Mouse (Mus musculus) neural tube, embryonic 14.5 days (tissue): ENCODE measurements at regions not wholly inside any gene's neighbourhood (a gene's known extent, or its start where the extent isn't known, plus 50 kb on each side); places are given as distances from the start of the nearest gene placed in this dataset.

ENCODE experiments used
- ATAC-seq: fragments of 200-750 bp; cut with Nextera tagmentation; 2 replicates; pipeline ENCODE4 v1.8.0; 2017; ENCODE audit warnings: low read depth, mild to moderate bottlenecking, moderate TSS enrichment, moderate library complexity
- H3K27ac ChIP-seq: fragments of 300-500 bp; sonication (generic); 2 replicates; pipeline ENCODE4 v1.5.1; 2014; ENCODE audit warnings: low read depth, mild to moderate bottlenecking, control low read depth, low read length, moderate library complexity, mixed read lengths
- H3K27me3 ChIP-seq: fragments of 300-500 bp; sonication (generic); 2 replicates; pipeline ENCODE4 v1.6.1; 2014; ENCODE audit warnings: low read length; ENCODE audit not compliant: control insufficient read depth, insufficient read depth
- H3K36me3 ChIP-seq: fragments of 300-500 bp; sonication (generic); 2 replicates; pipeline ENCODE4 v1.6.1; 2014; ENCODE audit warnings: low read length, mixed read lengths; ENCODE audit not compliant: control insufficient read depth, insufficient read depth
- H3K4me1 ChIP-seq: fragments of 300-500 bp; sonication (generic); 2 replicates; pipeline ENCODE4 v1.6.1; 2014; ENCODE audit warnings: low read length; ENCODE audit not compliant: control insufficient read depth, insufficient read depth
- H3K4me2 ChIP-seq: fragments of 300-500 bp; sonication (generic); 2 replicates; pipeline ENCODE4 v1.6.1; 2014; ENCODE audit warnings: mild to moderate bottlenecking, low read depth, low read length, control low read depth
- H3K4me3 ChIP-seq: fragments of 300-500 bp; sonication (generic); 2 replicates; pipeline ENCODE4 v1.5.1; 2014; ENCODE audit warnings: low read depth, low read length, control low read depth, mixed read lengths
- H3K9ac ChIP-seq: fragments of 300-500 bp; sonication (generic); replicated peaks from 2 replicates; pipeline ENCODE4 v1.6.1; 2014; ENCODE audit warnings: low read depth, mild to moderate bottlenecking, control low read depth, low read length, mixed read lengths
- H3K9me3 ChIP-seq: fragments of 300-500 bp; sonication (generic); 2 replicates; pipeline ENCODE4 v1.6.1; 2016; ENCODE audit warnings: low read length; ENCODE audit not compliant: control insufficient read depth
- WGBS: fragments of 180-500 bp; shearing (Covaris S2); extraction: QIAGEN DNeasy Blood & Tissue Kit; methylation state at CpG from one replicate; pipeline ENCODE4 v1.1.7; 2014; 5-methylcytosine and 5-hydroxymethylcytosine counted together

DNA sequence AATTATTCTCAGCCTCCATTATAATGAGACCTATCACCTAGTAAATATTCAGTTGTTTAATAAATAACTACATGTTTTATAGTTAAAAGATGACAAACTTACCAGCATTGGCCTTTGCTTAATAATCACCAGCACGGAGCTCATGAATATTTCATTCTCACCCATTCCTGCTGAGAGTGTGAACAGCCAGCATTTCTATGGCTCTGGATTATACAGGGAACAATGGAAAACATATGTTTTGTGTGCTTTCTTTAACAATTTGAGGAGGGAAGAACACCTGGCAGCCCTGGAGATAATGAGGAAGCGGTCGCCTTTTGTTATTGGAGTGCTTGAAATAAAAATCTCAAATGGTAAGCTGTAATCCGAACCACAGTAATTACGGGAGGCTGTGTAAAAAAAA is 528.4 kb downstream of the Cbln4 start:
- no peak overlapping the region for H3K4me2 ChIP-seq

DNA sequence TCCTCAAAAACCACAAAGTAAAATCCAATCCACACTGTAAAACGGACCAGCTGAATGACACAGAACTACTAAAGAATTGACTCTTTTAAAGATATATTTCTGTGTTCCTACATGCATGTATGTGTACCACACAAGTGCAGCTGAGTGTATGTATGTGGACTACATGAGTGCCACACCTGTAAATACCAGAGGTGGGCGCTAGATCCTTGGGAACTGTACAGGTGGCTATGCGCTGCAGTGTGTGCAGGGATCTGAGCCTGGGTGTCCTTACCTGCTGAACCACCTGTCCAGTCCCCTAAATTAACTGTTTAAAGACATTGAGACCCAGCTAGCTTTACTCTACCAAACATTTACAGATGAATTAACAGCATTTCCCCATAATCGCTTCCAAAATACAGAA is 546.6 kb downstream of the Cbln4 start:
- no peaks in the 10 kb centered on the region for H3K27me3 ChIP-seq
- H3K4me2 ChIP-seq, result no peak overlapping the region
- no peak for ATAC-seq
- no peaks in the 10 kb centered on the region for H3K36me3 ChIP-seq
- H3K4me3 ChIP-seq, result no peak overlapping the region
- no peak overlapping the region for H3K27ac ChIP-seq
- H3K9me3 ChIP-seq, result no peaks in the 10 kb centered on the region
- H3K9ac ChIP-seq, result no peak overlapping the region
- WGBS, result 84% methylated on average over 4 of the region's 4 CpGs
- no peaks in the 10 kb centered on the region for H3K4me1 ChIP-seq

More for the DNA sequence above, 528.4 kb downstream of the Cbln4 start:
- Histone ChIP-seq H3K4me3 (no peak overlapping the region), H3K9me3 (no peaks in the 10 kb centered on the region), H3K27me3 (no peaks in the 10 kb centered on the region), H3K36me3 (no peaks in the 10 kb centered on the region), H3K9ac (no peak overlapping the region), H3K27ac (no peak overlapping the region), H3K4me1 (no peaks in the 10 kb centered on the region)
- WGBS, result 39% methylated on average over 5 of the region's 5 CpGs
- no peak for ATAC-seq

GRCm38 (mm10) chr2:171493741-171494140 is 549.5 kb downstream of the Cbln4 start:
- Histone ChIP-seq H3K9ac (no peak overlapping the region), H3K27me3 (no peaks in the 10 kb centered on the region), H3K27ac (no peak overlapping the region), H3K4me3 (no peak overlapping the region), H3K4me1 (no peaks in the 10 kb centered on the region), H3K9me3 (no peaks in the 10 kb centered on the region), H3K4me2 (no peak overlapping the region), H3K36me3 (no peaks in the 10 kb centered on the region)
- no peak for ATAC-seq
- WGBS, result 38% methylated on average over 12 of the region's 12 CpGs

GRCm38 (mm10) chr2:171487284-171487683 is 556.0 kb downstream of the Cbln4 start:
- Histone ChIP-seq H3K36me3 (no peaks in the 10 kb centered on the region), H3K4me2 (no peak overlapping the region), H3K27me3 (no peaks in the 10 kb centered on the region), H3K4me3 (no peak overlapping the region), H3K9me3 (no peaks in the 10 kb centered on the region), H3K4me1 (peaks cover 8% of the 10 kb centered on the region; the same call in 1 of the 2 replicates), H3K9ac (no peak overlapping the region), H3K27ac (no peak overlapping the region)
- WGBS, result 23% methylated on average over 2 of the region's 2 CpGs
- ATAC-seq, result peak; percentile 49; the same call in 1 of the 2 replicates

GRCm38 (mm10) chr2:171453241-171453640 is 590.0 kb downstream of the Cbln4 start:
- Histone ChIP-seq H3K4me2 (no peak overlapping the region), H3K9ac (no peak overlapping the region), H3K36me3 (no peaks in the 10 kb centered on the region), H3K9me3 (no peaks in the 10 kb centered on the region), H3K4me1 (no peaks in the 10 kb centered on the region), H3K4me3 (no peak overlapping the region), H3K27ac (no peak overlapping the region), H3K27me3 (no peaks in the 10 kb centered on the region)
- 68% methylated on average over 9 of the region's 9 CpGs for WGBS
- ATAC-seq, result no peak

- 16% methylated on average over 2 of the region's 2 CpGs for WGBS
- Histone ChIP-seq H3K4me1 (no peaks in the 10 kb centered on the region), H3K27ac (no peak overlapping the region), H3K9me3 (no peaks in the 10 kb centered on the region), H3K4me2 (no peak overlapping the region), H3K4me3 (no peak overlapping the region), H3K27me3 (no peaks in the 10 kb centered on the region), H3K9ac (no peak overlapping the region), H3K36me3 (no peaks in the 10 kb centered on the region)
- ATAC-seq, result no peak
Measured at GRCm38 (mm10) chr2:171406057-171406456, 637.2 kb downstream of the Cbln4 start.

- H3K9me3 ChIP-seq, result no peaks in the 10 kb centered on the region
- no peaks in the 10 kb centered on the region for H3K27me3 ChIP-seq
- no peak overlapping the region for H3K27ac ChIP-seq
- H3K4me2 ChIP-seq, result no peak overlapping the region
- 59% methylated on average over 1 of the region's 1 CpGs for WGBS
- no peak for ATAC-seq
- H3K4me3 ChIP-seq, result no peak overlapping the region
- no peaks in the 10 kb centered on the region for H3K4me1 ChIP-seq
- H3K9ac ChIP-seq, result no peak overlapping the region
- H3K36me3 ChIP-seq, result no peaks in the 10 kb centered on the region
Measured at GRCm38 (mm10) chr2:171388936-171389335, 654.3 kb downstream of the Cbln4 start.

DNA sequence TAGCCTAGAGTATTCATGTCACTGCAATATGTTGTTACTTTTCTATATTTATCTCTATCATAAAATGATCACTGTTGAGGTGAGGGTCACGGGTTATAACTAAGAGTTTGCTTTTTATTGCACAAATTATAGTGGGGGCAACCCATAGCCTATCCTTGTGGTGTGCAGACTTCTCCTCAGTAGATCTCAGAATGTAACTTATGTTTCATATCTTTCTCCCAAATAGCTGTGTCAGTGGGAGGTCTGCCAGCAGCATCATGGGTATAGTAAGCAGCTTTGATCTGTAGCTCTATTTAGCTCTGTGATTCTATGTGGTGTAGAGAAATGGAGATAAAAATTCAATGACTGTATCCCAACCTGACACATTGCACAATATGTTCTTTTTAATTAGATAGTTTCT is 641.9 kb downstream of the Dok5 start:
- H3K4me3 ChIP-seq, result no peak overlapping the region
- WGBS, result 69% methylated on average over 1 of the region's 1 CpGs

GRCm38 (mm10) chr2:171373016-171373415 is 641.4 kb downstream of the Dok5 start:
- H3K4me2 ChIP-seq, result no peak overlapping the region
- no peaks in the 10 kb centered on the region for H3K9me3 ChIP-seq
- no peak for ATAC-seq
- no peak overlapping the region for H3K9ac ChIP-seq
- no peaks in the 10 kb centered on the region for H3K27me3 ChIP-seq
- 94% methylated on average over 7 of the region's 7 CpGs for WGBS
- H3K27ac ChIP-seq, result no peak overlapping the region
- H3K4me3 ChIP-seq, result no peak overlapping the region
- no peaks in the 10 kb centered on the region for H3K4me1 ChIP-seq
- H3K36me3 ChIP-seq, result no peaks in the 10 kb centered on the region

More for the DNA sequence above, 641.9 kb downstream of the Dok5 start:
- H3K9me3 ChIP-seq, result no peaks in the 10 kb centered on the region
- H3K36me3 ChIP-seq, result no peaks in the 10 kb centered on the region
- no peak overlapping the region for H3K9ac ChIP-seq
- H3K4me1 ChIP-seq, result no peaks in the 10 kb centered on the region
- no peak overlapping the region for H3K4me2 ChIP-seq
- no peak overlapping the region for H3K27ac ChIP-seq
- no peak for ATAC-seq
- H3K27me3 ChIP-seq, result no peaks in the 10 kb centered on the region

- H3K27ac ChIP-seq, result no peak overlapping the region
- H3K4me3 ChIP-seq, result no peak overlapping the region
- no peak for ATAC-seq
- no peak overlapping the region for H3K4me2 ChIP-seq
- H3K9ac ChIP-seq, result no peak overlapping the region
- H3K36me3 ChIP-seq, result no peaks in the 10 kb centered on the region
- WGBS, result 24% methylated on average over 5 of the region's 5 CpGs
- no peaks in the 10 kb centered on the region for H3K9me3 ChIP-seq
- H3K4me1 ChIP-seq, result no peaks in the 10 kb centered on the region
- no peaks in the 10 kb centered on the region for H3K27me3 ChIP-seq
Measured at GRCm38 (mm10) chr2:171371751-171372150, 640.1 kb downstream of the Dok5 start.
